Mouse (Mus musculus) kidney, postnatal 10 days (tissue): ENCODE results near the gene Cyb5b.

Experiments used
- DNase-seq: peaks from one replicate; pipeline ENCODE4 v3.0.0; 2021; ENCODE audit warnings: mixed read lengths

Cyb5b gene

GRCm38 (mm10) chr8:107132581-107133491 lies 17.6 kb upstream of the Cyb5b start:
- DNase-seq = peak; percentile 53

- DNase-seq = peak; percentile 60
Measured at GRCm38 (mm10) chr8:107133881-107134280, 16.6 kb upstream of the Cyb5b start.

DNA sequence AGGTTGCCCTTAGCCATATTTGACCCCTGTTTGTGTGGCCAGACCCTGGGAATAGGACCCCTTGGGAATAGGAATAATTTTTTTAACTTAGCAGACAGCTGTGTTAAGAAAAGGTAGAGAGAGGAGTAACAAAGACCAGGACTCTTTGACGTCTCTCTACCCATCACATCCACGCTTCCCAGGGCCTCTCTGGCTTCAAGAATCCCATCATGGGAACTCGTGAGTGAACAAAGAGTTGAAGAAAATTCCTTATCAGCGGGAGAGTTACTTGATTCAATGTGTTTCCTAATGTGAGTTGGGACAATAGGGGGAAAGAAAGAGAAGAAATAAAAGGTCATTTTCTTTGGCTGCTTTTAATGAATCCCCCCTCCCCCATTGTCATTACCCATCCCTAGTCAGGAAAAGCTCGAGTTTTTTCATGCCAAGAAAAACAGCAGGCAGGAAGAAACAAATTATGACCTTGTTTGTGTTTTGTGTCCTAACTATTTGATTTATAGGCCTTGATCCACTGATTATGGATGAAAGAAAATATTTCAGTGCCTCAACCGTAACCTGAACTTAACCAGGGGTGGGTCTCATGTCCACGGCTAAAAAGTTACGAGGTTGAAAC lies 14.3 kb upstream of the Cyb5b start:
- no peak for DNase-seq

DNA sequence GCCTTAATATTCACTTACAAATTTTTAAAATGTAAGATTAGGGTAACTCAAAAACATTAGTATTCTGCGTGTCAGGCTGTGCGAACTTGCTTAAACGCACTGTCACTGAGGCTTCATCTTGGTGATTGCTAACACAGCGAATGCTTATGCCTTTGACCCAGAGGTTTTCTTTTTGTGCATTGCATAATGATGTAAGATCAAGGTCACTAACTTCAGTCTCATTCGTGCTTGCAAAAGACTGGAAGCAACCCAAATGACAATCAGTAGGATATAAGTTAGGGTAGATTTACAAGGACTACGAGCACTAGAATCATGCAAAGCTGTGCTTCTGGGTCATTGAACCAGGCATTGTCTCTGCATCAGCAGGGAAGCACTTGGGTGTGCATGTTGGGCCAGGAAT lies 12.8 kb upstream of the Cyb5b start:
- DNase-seq = no peak

DNA sequence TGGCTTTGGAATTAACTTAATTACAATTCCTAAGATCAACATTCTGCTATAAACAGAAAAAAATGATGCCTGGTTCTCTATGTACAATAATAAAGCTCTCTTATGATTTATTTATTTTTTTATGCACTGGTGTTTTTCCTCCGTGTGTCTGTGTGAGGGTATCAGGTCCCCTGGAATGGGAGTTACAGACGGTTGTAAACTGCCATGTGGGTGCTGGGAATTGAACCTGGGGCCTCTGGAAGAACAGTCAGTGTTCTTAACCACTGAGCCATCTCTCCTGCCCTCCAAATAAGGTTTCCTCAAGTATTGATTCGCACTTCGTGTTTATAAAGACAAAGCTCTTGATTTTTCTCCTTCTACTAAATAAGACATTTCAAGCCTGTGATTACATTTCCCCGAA lies 12.1 kb upstream of the Cyb5b start:
- no peak for DNase-seq

DNA sequence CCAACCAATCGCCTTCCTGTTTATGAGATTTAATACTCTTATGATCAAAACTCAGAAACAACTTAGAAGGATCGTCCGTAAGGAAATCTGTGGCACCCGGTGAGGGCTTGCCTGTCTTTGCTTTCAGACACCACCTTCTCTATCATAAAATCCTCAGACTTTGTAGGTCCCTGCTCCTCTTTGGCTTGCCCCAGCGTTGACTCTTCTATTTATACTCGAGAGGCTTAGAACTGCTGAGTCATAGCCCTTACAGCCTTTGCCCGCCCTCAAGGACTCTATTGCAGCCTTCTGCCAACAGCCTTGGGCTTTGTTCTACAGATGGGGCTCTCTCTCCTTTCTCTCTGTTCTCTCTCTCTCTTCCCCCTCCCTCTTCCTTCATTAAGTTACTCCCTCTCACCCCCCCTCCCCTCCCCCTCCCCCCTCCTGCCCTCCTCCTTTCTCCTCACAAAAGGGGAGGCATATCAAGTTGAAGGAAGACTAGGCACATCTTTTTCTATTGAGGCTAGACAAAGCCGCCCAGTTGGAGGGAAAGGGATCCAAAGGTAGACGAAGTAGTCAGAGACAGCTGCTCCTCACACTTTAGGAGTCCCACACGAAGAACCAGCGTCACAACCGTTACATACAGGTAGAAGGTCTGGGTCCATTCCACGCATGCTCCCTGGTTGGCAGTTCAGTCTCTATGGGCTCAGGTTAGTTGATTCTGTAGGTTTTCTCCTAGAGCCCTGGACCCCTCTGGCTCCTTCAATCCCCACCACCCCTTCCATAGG lies 10.6 kb upstream of the Cyb5b start:
- peak; percentile 55 for DNase-seq

GRCm38 (mm10) chr8:107142539-107142938 lies 7.9 kb upstream of the Cyb5b start:
- no peak for DNase-seq

DNA sequence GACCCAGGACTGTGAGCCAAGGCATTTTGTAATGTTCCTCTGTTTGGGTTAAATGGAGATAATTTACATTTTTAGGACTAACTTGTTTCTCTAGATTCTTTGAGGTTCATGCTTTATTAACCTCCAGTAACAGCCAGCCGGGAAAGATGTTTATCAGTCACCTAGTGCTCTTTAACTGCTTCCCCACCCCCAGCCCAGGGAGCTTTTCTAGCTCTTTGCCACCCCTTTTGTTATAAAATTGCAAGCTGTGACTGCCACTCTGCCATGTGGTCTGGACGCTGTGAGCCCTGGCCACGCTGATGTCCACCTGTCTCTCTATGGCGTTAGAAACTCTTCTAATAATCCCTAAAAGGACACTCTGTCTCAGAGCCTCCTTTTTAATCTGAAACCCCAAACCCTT lies 6.9 kb upstream of the Cyb5b start:
- DNase-seq = peak; percentile 59

GRCm38 (mm10) chr8:107146186-107146585 lies 4.3 kb upstream of the Cyb5b start:
- no peak for DNase-seq

- no peak for DNase-seq
Measured at GRCm38 (mm10) chr8:107148802-107149201, 1.6 kb upstream of the Cyb5b start.

DNA sequence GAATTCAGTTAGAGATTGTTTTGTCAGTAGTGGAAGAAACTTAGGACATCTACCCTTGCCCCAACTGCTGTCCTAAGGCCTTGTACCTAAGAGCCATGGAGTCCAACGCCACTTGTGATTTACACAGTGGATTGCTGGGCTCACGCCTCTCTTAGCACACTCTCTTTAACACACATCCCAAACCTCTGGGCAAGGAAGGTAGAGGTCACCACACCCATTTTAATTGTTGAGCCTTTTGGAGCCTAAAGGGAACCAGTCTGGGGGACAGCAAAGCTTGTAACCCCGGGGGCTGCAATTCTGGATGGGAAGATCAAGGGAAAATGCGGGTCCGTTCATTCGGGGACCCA lies 410 bp upstream of the Cyb5b start:
- DNase-seq = no peak

GRCm38 (mm10) chr8:107151212-107151920 lies 926 bp downstream of the Cyb5b start:
- no peak for DNase-seq

GRCm38 (mm10) chr8:107153326-107154210 lies 3.1 kb downstream of the Cyb5b start:
- DNase-seq = no peak

DNA sequence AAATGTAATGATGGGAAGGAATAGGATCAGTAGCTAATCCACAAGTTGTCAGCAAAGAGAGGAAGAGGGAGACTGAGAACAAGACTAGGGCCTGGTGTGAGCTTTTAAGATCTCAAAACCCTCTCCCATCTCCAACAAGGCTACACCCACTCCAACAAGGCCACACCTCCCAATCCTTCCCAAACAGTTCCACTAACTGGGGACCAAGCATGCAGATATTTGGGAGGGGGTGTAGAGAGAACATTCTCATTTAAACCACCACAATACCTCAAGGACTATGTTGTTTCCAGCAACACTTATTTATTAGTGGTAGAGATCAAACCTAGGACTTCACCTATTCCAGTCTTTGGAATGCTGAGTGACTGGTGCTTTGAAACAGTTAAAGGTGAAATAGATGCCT lies 6.4 kb downstream of the Cyb5b start:
- no peak for DNase-seq

- DNase-seq = peak; percentile 1
Measured at GRCm38 (mm10) chr8:107157836-107158235, 7.4 kb downstream of the Cyb5b start.

GRCm38 (mm10) chr8:107158890-107159289 lies 8.4 kb downstream of the Cyb5b start:
- DNase-seq = no peak

DNA sequence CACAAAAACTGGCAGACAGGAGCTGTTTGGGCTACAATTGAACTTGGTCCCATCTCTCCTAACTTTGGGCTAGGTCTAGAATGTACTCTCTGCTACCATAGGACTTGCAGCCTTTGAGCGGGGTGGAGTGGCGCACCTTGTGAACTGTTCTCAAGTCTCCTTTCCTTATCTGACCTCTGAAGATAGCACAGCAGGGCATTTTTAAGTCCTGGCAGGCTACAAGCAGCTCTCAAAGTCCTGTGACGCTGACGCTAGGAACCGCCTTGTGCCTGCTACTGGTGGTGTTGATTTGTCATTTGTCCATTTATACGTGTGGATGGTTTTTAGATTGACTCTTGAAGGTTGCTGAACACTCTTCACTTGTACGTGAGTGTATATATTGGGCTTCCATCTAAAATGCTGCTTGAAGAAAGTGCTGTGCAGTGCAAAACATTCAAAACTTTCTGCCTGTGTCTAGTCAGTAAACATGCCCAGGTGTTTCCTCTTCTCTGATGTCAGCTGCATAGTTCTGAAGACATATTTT lies 13.9 kb downstream of the Cyb5b start:
- DNase-seq = no peak

DNA sequence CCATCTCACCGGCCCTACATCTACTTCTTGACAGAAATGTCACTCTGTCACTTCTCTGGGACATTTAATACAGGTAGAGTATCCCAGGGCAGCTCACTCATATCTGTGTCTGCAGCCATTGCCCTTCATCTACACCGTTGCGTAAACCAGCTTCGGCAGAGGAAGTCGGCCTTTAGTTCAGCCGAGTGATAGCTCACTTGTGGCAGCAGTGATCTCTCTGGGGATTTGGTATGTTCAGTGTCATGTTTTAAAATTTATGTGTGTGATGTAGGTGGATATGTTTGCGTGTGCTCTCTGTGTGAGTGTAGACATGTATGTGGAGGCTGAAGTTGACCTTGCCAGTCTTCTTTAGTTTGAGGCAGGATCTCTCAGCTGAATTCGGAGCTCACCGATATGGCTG lies 15.3 kb downstream of the Cyb5b start:
- DNase-seq = no peak

DNA sequence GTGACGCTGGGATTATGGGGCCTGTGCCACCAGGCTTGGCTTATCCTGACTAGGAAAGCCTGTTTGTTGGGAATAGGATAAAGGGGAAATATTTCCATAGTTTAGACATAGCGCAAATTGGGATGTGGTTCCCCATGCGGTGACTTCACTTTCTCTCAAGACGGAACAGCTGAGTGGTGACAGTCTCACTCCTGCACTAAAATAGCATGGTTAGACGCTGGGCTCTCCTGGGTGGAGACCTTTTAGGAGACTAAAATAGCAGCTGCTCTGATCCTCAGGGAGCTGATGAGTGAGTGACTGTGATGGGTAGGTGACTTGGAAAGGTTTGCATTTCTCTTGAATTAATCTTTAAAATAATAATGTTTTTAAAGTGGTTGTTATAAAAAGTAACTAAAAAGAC lies 17.4 kb downstream of the Cyb5b start:
- DNase-seq = no peak

GRCm38 (mm10) chr8:107172152-107172551 lies 21.7 kb downstream of the Cyb5b start:
- no peak for DNase-seq

GRCm38 (mm10) chr8:107172969-107173645 lies 22.7 kb downstream of the Cyb5b start:
- DNase-seq = no peak
